Mouse (Mus musculus) kidney, adult 2 months (tissue): ENCODE measurements around the gene Ppme1. TPM values are rescaled to one million over a fixed set of nuclear protein-coding genes. Genes with fewer than 3 reads are reported as not detected.

Source experiments
- DNase-seq: peaks from one replicate; pipeline ENCODE4 v3.0.0; 2021
- H3K27ac ChIP-seq: fragments of 200-500 bp; 2 replicates; pipeline ENCODE4 v1.5.1; 2012; ENCODE audit warnings: low read depth, low read length, control low read depth, inconsistent platforms; ENCODE audit not compliant: insufficient read depth
- H3K27me3 ChIP-seq: fragments of 200-500 bp; replicated peaks from 2 replicates; pipeline ENCODE4 v1.6.1; 2012; ENCODE audit warnings: mild to moderate bottlenecking, moderate library complexity, low read length, inconsistent platforms; ENCODE audit not compliant: control insufficient read depth, insufficient read depth
- H3K36me3 ChIP-seq: fragments of 200-500 bp; 2 replicates; pipeline ENCODE4 v1.6.1; 2012; ENCODE audit warnings: mild to moderate bottlenecking, moderate library complexity, low read length, inconsistent platforms; ENCODE audit not compliant: control insufficient read depth, insufficient read depth
- H3K4me1 ChIP-seq: fragments of 200-500 bp; 2 replicates; pipeline ENCODE4 v1.6.1; 2011; ENCODE audit warnings: low read length; ENCODE audit not compliant: control insufficient read depth, insufficient read depth
- H3K4me3 ChIP-seq: fragments of 200-500 bp; 2 replicates; pipeline ENCODE4 v1.5.1; 2011; ENCODE audit warnings: mild to moderate bottlenecking, low read depth, low read length, control low read depth; ENCODE audit not compliant: insufficient read depth
- CTCF ChIP-seq: fragments of 200-500 bp; conservative IDR thresholded peaks from 2 replicates; pipeline ENCODE4 v1.5.1; 2011; ENCODE audit warnings: low read depth, mild to moderate bottlenecking, control low read depth, low read length, moderate library complexity, mixed read lengths; ENCODE audit not compliant: insufficient read depth, insufficient read length
- POLR2A ChIP-seq: fragments of 200-500 bp; IDR thresholded peaks from one replicate; pipeline ENCODE4 v1.6.1; 2011; ENCODE audit warnings: low read depth, low read length, control low read depth
- WGBS: fragments of 180-500 bp; shearing (Covaris S2); methylation state at CpG from one replicate; pipeline ENCODE4 v1.1.7; 2018; 5-methylcytosine and 5-hydroxymethylcytosine counted together
- polyA plus RNA-seq: library from polyadenylated mRNA; depleted of rRNA; stranded (reverse); fragments of >200 nt; gene quantifications from 2 replicates; pipeline ENCODE4 v1.2.3, GENCODE M21; 2012; rRNA removed

Gene Ppme1
- polyA plus RNA-seq, 1 experiment = 94.0 TPM

DNA sequence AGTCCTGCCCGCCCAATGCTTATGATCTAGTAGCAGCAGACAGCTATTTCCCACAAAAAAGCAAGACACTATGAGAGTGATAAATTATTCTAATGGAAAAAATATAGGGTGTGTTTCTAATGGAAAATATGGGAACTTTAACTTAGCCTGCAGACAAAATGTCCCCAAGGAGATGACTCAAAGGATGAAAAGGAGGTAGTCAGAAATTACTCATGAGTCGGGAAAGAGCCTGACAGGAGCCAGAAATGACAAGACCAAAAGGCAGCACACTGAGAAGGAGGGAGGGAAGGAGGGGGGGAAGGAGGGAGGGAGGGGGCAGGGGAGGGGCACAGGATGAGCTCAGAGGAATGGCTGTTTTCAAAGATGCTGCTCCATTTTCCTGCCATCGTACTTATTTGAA, 90.5 kb downstream of the Ppme1 start:
- no peak for TF ChIP-seq POLR2A
- TF ChIP-seq CTCF = no peak
- no peaks in the 10 kb centered on the region for H3K4me1 ChIP-seq
- DNase-seq = no peak
- no peaks in the 10 kb centered on the region for H3K36me3 ChIP-seq
- no peak overlapping the region for H3K27ac ChIP-seq
- no peaks in the 10 kb centered on the region for H3K27me3 ChIP-seq
- no peak overlapping the region for H3K4me3 ChIP-seq
- WGBS = 58% methylated on average over 3 of the region's 3 CpGs

- Histone ChIP-seq H3K27ac (no peak overlapping the region), H3K4me3 (no peak overlapping the region), H3K36me3 (no peaks in the 10 kb centered on the region), H3K4me1 (no peaks in the 10 kb centered on the region), H3K27me3 (no peaks in the 10 kb centered on the region)
- WGBS = 2% methylated on average over 1 of the region's 1 CpGs
- TF ChIP-seq POLR2A (no peak), CTCF (peak; percentile 37; the same call in 1 of the 2 replicates)
- DNase-seq = peak; percentile 44
These were observed 92.3 kb downstream of the Ppme1 start for GRCm38 (mm10) chr7:100279803-100280202.

Other genes starting within 250 kb of the Ppme1 start
- 3.6 and 4.4 TPM in 2 replicates for gene Lipt2, start 213.0 kb downstream of the Ppme1 start, polyA plus RNA-seq
- 2.0 and 3.3 TPM in 2 replicates for gene Kcne3, start 195.8 kb downstream of the Ppme1 start, polyA plus RNA-seq
- 1.5 TPM in 2 replicates for gene Pgm2l1, start 144.9 kb downstream of the Ppme1 start, polyA plus RNA-seq
- gene P4ha3, start 86.8 kb downstream of the Ppme1 start, polyA plus RNA-seq = 0.19 and 0.22 TPM in 2 replicates
- gene C2cd3, start 74 bp downstream of the Ppme1 start, polyA plus RNA-seq = 16.7 and 16.8 TPM in 2 replicates
- gene Ucp3, start 100.7 kb upstream of the Ppme1 start, polyA plus RNA-seq = 4.0 and 5.0 TPM in 2 replicates
- gene Ucp2, start 121.0 kb upstream of the Ppme1 start, polyA plus RNA-seq = 153 and 172 TPM in 2 replicates
- gene Dnajb13, start 142.7 kb upstream of the Ppme1 start, polyA plus RNA-seq = 0.36 and 0.58 TPM in 2 replicates
- 12.6 and 16.1 TPM in 2 replicates for gene Coa4, start 164.8 kb upstream of the Ppme1 start, polyA plus RNA-seq
- gene Rab6a, start 235.1 kb upstream of the Ppme1 start, polyA plus RNA-seq = 21.1 and 21.4 TPM in 2 replicates
- 21.0 and 27.5 TPM in 2 replicates for gene Mrpl48, start 236.0 kb upstream of the Ppme1 start, polyA plus RNA-seq